Mouse (Mus musculus) embryo, embryonic 11 days (tissue): ENCODE measurements at regions not wholly inside any gene's neighbourhood (a gene's known extent, or its start where the extent isn't known, plus 50 kb on each side); places are given as distances from the start of the nearest gene placed in this dataset.

ENCODE experiments used
- DNase-seq: peaks from one replicate; pipeline ENCODE4 v3.0.0-alpha.2; 2015

DNA sequence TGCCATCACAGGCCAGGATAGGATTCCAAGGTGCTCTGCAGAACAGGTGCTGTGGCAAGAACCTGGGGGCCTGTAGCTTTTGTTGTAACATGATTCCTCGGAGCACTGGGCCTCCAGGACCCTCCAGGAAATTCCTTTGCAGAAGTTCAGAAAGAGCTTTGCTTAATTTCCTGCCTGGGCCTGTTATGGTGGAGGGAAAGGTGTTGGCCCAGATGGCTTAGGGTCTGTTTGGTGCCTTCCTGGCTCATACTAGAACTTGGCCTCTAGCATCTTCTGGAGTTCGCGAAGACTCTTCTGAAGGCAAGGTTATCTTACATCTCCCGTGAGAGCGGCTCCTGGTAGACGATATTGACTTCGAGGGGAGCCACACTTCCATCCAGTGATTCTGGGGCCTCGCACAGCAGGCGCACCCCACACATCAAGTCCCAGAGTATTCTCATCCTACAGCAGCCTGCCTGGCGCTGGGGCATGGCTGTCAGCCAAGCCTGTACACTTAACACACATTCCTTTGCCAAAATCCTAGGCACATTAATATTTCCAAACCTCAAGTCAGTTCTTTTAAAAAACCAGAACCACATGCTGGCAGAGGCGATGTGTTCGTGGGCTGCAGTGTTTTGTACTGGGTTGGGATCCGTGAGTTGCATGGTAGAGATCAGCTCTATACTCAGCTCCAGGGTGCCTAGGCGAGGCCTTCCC, 54.5 kb upstream of the Cxcl14 start:
- peak; percentile 20 for DNase-seq

GRCm38 (mm10) chr13:56351401-56351735, 55.0 kb upstream of the Cxcl14 start:
- DNase-seq: no peak

DNA sequence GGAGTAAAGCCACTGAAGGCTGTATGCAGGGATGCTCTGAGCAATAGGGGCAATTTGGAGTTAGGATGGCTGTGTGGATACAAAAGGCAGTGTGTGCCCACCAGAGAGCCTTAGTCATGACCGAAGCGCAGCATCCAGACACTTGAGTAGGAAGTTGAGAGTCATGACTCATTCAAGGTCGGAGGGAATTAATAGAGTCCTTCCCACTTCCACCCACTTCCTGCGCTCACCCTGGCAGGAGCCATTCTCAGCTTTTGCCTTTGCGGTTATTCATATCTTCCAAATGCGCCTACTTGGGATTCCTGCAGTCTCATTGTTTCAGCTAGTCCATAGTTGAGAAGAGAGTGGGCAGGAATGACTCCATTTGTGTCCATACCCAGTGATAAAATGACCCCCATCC, 56.1 kb upstream of the Cxcl14 start:
- no peak for DNase-seq

GRCm38 (mm10) chr13:56352839-56353605, 56.7 kb upstream of the Cxcl14 start:
- no peak for DNase-seq

- DNase-seq: no peak
These were observed 57.6 kb upstream of the Cxcl14 start for GRCm38 (mm10) chr13:56353921-56354320.

DNA sequence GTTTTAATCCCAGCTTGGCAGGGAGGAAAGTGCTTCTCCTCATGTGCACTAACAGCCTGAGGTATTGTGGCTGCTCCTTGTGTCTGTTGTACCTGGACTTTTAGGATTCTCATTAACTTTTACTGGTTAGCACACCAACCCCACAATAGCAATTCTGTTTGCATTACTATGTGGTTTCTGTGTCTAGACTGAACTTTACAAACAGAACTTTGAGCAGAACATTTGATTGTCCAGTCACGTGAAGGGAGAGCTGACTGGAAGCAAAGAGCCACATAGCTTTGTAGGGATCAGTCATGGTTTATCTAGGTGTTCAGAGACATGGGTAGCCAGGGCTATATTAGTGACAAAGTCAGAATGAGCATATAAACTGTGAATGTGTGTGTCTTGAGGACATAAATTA, 58.3 kb upstream of the Cxcl14 start:
- no peak for DNase-seq

DNA sequence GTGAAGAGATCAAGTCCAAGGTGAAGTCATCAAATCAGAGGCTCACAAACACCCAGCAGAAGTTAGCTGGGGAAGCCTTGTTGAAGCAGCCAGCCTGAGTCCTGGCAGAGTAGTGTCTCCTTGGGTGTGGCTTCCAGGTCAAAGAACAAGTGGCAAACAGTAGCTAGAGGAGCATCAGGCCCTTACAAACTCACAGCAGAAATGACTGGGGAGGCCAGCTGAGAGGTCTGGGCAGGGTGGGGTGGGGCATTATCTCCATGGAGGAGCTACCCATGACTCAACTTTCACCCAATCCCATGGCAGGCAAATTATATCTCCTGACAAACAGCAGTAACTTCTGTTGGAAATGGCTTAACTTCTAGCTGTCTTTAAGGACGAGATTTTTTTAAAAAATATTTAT, 60.6 kb upstream of the Cxcl14 start:
- no peak for DNase-seq

- DNase-seq: no peak
These were observed 61.6 kb upstream of the Cxcl14 start for GRCm38 (mm10) chr13:56357955-56358354.

DNA sequence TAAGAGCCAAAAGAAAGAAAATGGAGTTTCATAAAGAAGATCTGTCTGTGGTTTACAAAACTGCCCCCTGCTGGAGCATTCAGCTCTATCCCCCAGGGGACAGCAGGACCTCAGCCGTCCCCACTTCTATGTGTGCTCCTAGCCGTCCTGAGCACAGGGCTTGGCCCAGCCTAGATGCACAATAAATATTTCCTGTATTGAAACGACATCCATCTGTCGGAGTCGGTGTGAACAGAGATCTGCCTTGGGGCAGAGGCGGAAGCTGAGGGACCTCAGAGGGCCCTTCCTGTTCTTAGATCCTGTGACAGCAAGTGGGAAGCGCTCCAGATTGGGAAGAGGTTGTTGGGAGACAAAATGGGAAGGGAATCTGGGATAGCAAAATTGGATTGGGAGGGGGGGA, 62.5 kb upstream of the Cxcl14 start:
- no peak for DNase-seq

DNA sequence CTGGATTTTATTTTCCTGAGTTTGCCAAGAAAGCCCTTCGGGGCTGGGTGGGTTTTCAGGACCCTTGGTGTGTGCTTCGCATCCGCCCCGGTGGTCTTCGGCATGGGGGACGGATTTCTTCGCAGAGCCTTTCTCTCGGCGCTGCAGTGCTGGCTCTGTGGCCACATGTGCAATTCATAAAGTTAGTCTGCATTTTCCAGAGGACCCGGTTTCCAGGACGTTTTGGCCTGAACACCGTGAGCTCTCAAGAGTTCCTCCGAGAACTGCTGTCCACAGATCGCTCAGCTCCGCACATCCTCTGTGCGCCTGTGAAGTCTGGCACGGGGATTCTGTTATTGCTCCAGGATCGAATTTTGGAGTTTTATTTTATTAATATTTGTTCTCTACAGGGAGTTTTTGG, 63.2 kb upstream of the Cxcl14 start:
- no peak for DNase-seq

DNA sequence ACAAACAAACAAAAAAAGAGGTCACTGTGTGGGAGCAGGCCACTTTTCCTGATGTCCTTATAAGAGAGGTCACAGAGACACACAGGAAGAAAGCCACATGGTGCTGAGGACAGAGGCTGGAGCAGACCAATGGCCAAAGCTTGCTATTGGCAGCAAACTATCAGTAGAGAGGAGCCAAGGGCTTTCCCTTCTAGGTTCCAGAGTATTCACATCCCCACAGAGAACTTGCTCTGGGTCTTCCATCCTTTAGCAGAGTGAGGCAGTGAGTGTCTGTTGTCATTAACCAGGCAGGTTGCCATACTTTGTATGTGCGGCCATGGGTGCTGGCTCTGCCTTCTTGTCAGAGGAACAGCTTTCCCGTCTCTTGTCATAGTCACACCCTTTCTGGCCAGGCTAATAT, 64.5 kb upstream of the Cxcl14 start:
- no peak for DNase-seq

- no peak for DNase-seq
These were observed 64.2 kb upstream of the Gm3045 start for GRCm38 (mm10) chr13:56362238-56362637.

DNA sequence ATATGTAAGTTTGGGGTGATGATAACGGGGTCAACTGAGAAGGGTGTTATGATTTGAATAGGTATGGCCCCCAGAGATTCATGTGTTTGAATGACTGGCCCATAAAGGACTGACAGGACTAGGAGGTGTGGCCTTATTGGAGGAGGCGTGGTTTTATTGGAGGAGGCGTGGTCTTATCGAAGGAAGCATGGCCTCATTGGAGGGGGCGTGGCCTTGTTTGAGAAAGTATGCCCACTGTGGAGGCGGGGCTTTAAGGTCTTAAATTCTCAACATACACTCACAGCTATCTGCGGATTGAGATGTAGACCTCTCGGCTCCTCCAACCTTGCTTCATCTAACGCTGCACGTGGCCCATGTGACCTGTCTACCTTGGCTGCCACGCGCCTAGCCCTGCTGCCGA, 63.7 kb upstream of the Gm3045 start:
- DNase-seq: peak; percentile 25

DNA sequence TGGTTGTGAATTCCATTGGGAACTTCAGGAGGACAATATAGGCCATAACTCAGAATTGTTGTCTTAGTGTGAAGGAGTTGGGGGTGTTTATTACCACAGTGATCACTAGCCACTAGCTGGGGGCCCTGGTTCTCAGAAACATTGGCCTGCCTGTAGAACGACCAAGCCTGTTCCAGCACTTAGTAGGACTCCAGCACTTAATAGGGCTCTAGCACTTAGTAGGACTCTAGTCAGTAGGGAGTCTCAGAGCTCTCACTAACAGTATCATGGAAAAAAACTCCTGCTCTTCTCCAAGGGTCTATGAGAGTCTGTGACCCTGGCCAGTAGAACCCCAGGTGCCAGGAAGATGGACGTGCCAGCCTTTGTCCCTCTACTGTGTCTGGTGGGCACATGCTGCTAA, 56.8 kb upstream of the Gm3045 start:
- no peak for DNase-seq

- DNase-seq: no peak
These were observed 55.0 kb upstream of the Gm3045 start for GRCm38 (mm10) chr13:56371374-56371773.

DNA sequence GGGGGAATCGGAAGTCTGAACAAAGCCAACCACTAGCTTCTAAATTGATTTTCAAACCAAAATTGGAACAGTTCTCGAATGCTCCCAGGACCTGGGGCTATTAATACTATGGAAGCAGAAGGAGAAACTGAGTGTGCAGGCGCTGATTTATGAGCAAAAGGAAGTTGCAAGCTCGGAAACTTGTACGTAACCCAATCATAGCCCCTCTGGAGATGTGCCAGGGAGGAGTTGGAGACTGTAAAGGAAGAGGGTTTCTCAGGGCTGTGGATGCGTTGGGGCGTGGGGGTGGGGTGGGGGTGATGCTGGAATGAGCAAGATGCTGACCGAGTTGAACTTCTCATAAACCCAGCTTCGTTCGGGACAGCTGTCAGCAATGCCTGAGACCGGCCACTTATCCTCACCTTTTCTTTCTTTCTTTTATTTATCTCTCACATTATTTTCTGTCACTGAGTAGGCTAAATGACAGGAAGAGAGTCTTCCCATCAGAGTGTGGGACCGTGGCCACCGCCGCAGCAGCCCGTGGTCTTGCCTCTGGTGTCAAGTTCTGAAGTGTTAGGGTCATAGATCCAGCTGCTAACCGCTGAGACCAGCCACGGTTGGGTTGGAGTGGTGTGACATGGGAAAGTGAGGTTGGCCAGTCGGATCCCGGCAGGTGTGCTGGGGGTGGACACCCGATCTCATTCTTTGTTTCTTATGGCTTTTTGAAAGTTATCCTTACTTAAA, 54.2 kb upstream of the Gm3045 start:
- no peak for DNase-seq

GRCm38 (mm10) chr13:56372727-56373126, 53.7 kb upstream of the Gm3045 start:
- DNase-seq: peak; percentile 37
